Mouse (Mus musculus): Measurements from ENCODE around the gene Slc4a1. TPM values are rescaled to one million over a fixed set of nuclear protein-coding genes. Genes with fewer than 3 reads are reported as not detected.

Gene Slc4a1
- polyA plus RNA-seq, 1 experiment from 2014 or later = 1,073 TPM

Small RNAs within 50 kb of the gene (microRNA-seq; reads per million reads assigned to microRNA genes)
- gene Mir6930 = not detected

Other genes starting within 250 kb of the Slc4a1 start
- gene Nags, start 220.7 kb downstream of the Slc4a1 start, polyA plus RNA-seq (2015; fragmentation: Nextera tagmentation; extraction: Ambion mirVana) = 16.5 and 18.2 TPM in 2 replicates
- 9.6 and 12.0 TPM in 2 replicates for gene Tmem101, start 209.8 kb downstream of the Slc4a1 start, polyA plus RNA-seq (2015; fragmentation: Nextera tagmentation; extraction: Ambion mirVana)
- 51.4 and 70.3 TPM in 2 replicates for gene Lsm12, start 180.9 kb downstream of the Slc4a1 start, polyA plus RNA-seq (2015; fragmentation: Nextera tagmentation; extraction: Ambion mirVana)
- gene G6pc3, start 176.6 kb downstream of the Slc4a1 start, polyA plus RNA-seq (2015; fragmentation: Nextera tagmentation; extraction: Ambion mirVana) = 8.2 and 8.8 TPM in 2 replicates
- gene Hdac5, start 136.0 kb downstream of the Slc4a1 start, polyA plus RNA-seq (2015; fragmentation: Nextera tagmentation; extraction: Ambion mirVana) = 17.3 and 17.5 TPM in 2 replicates
- gene BC030867, start 117.3 kb downstream of the Slc4a1 start, polyA plus RNA-seq (2015; fragmentation: Nextera tagmentation; extraction: Ambion mirVana) = 14.1 and 15.3 TPM in 2 replicates
- gene Asb16, start 97.5 kb downstream of the Slc4a1 start, polyA plus RNA-seq (2015; fragmentation: Nextera tagmentation; extraction: Ambion mirVana) = 0.05 and 0.06 TPM in 2 replicates
- gene Tmub2, start 81.3 kb downstream of the Slc4a1 start, polyA plus RNA-seq (2015; fragmentation: Nextera tagmentation; extraction: Ambion mirVana) = 26.1 and 28.9 TPM in 2 replicates
- 3.8 and 4.6 TPM in 2 replicates for gene Atxn7l3, start 69.6 kb downstream of the Slc4a1 start, polyA plus RNA-seq (2015; fragmentation: Nextera tagmentation; extraction: Ambion mirVana)
- 50.9 and 55.2 TPM in 2 replicates for gene Ubtf, start 46.5 kb downstream of the Slc4a1 start, polyA plus RNA-seq (2015; fragmentation: Nextera tagmentation; extraction: Ambion mirVana)
- 2.2 and 2.4 TPM in 2 replicates for gene Rundc3a, start 27.2 kb upstream of the Slc4a1 start, polyA plus RNA-seq (2015; fragmentation: Nextera tagmentation; extraction: Ambion mirVana)
- gene Slc25a39, start 41.7 kb upstream of the Slc4a1 start, polyA plus RNA-seq (2015; fragmentation: Nextera tagmentation; extraction: Ambion mirVana) = 451 and 525 TPM in 2 replicates
- gene Grn, start 64.1 kb upstream of the Slc4a1 start, polyA plus RNA-seq (2015; fragmentation: Nextera tagmentation; extraction: Ambion mirVana) = 94.8 and 121 TPM in 2 replicates
- gene Fam171a2, start 81.5 kb upstream of the Slc4a1 start, polyA plus RNA-seq (2015; fragmentation: Nextera tagmentation; extraction: Ambion mirVana) = 0.28 and 0.61 TPM in 2 replicates
- 26.9 and 35.1 TPM in 2 replicates for gene Itga2b, start 103.9 kb upstream of the Slc4a1 start, polyA plus RNA-seq (2015; fragmentation: Nextera tagmentation; extraction: Ambion mirVana)
- 20.1 and 20.8 TPM in 2 replicates for gene Gpatch8, start 190.2 kb upstream of the Slc4a1 start, polyA plus RNA-seq (2015; fragmentation: Nextera tagmentation; extraction: Ambion mirVana)
- 0.22 and 0.29 TPM in 2 replicates for gene Gm11627, start 213.3 kb upstream of the Slc4a1 start, polyA plus RNA-seq (2015; fragmentation: Nextera tagmentation; extraction: Ambion mirVana)
- gene Fzd2, start 238.2 kb upstream of the Slc4a1 start, polyA plus RNA-seq (2015; fragmentation: Nextera tagmentation; extraction: Ambion mirVana) = 0.41 and 0.60 TPM in 2 replicates

Measured in liver, embryonic 15.5 days (tissue).